Mouse (Mus musculus) kidney, postnatal 0 days (tissue): ENCODE data around the gene Psmd9. TPM values are rescaled to one million over a fixed set of nuclear protein-coding genes. Genes with fewer than 3 reads are reported as not detected.

Source experiments
- ATAC-seq: fragments of 200-750 bp; cut with Nextera tagmentation; replicated peaks from 2 replicates; pipeline ENCODE4 v1.8.0; 2017; ENCODE audit warnings: low read depth, moderate number of reproducible peaks, moderate TSS enrichment, moderate library complexity; ENCODE audit not compliant: low FRiP score
- DNase-seq: peaks from one replicate; pipeline ENCODE4 v3.0.0-alpha.2; 2016; ENCODE audit warnings: low spot score
- H3K27ac ChIP-seq: fragments of 300-500 bp; sonication (generic); 2 replicates; pipeline ENCODE4 v1.5.1; 2014; ENCODE audit warnings: mild to moderate bottlenecking
- H3K27me3 ChIP-seq: fragments of 300-500 bp; sonication (generic); 2 replicates; pipeline ENCODE4 v1.6.1; 2014; ENCODE audit warnings: low read length, mixed read lengths; ENCODE audit not compliant: insufficient read depth
- H3K36me3 ChIP-seq: fragments of 300-500 bp; sonication (generic); 2 replicates; pipeline ENCODE4 v1.6.1; 2014; ENCODE audit warnings: low read length, mixed read lengths; ENCODE audit not compliant: insufficient read depth
- H3K4me1 ChIP-seq: fragments of 300-500 bp; sonication (generic); replicated peaks from 2 replicates; pipeline ENCODE4 v1.6.1; 2014; ENCODE audit warnings: antibody characterized with exemption, low read length, mixed read lengths; ENCODE audit not compliant: insufficient read depth
- H3K4me2 ChIP-seq: fragments of 300-500 bp; sonication (generic); 2 replicates; pipeline ENCODE4 v1.6.1; 2014; ENCODE audit warnings: mild to moderate bottlenecking, low read length, moderate library complexity, mixed read lengths
- H3K4me3 ChIP-seq: fragments of 300-500 bp; sonication (generic); replicated peaks from 2 replicates; pipeline ENCODE4 v1.5.1; 2014; ENCODE audit warnings: low read depth, low read length
- H3K9ac ChIP-seq: fragments of 300-500 bp; sonication (generic); 2 replicates; pipeline ENCODE4 v1.6.1; 2014; ENCODE audit warnings: low read depth, low read length
- H3K9me3 ChIP-seq: fragments of 300-500 bp; sonication (generic); replicated peaks from 2 replicates; pipeline ENCODE4 v1.6.1; 2016; ENCODE audit warnings: low read length, inconsistent platforms, mixed read lengths
- CTCF ChIP-seq: IDR thresholded peaks from 2 replicates; pipeline ENCODE4 v1.5.1; 2016; ENCODE audit warnings: antibody characterized with exemption, low read depth, mild to moderate bottlenecking, moderate library complexity
- WGBS: fragments of 180-500 bp; shearing (Covaris S2); extraction: QIAGEN DNeasy Blood & Tissue Kit; methylation state at CpG from one replicate; pipeline ENCODE4 v1.1.7; 2014; 5-methylcytosine and 5-hydroxymethylcytosine counted together
- polyA plus RNA-seq: library from polyadenylated mRNA; unstranded; fragments of >200 nt; fragmentation: Nextera tagmentation; extraction: Ambion mirVana; gene quantifications from 2 replicates; pipeline ENCODE4 v1.2.1, GENCODE M21; 2015

The Psmd9 gene
- polyA plus RNA-seq, 1 experiment from 2014 or later = 77.4 TPM

DNA sequence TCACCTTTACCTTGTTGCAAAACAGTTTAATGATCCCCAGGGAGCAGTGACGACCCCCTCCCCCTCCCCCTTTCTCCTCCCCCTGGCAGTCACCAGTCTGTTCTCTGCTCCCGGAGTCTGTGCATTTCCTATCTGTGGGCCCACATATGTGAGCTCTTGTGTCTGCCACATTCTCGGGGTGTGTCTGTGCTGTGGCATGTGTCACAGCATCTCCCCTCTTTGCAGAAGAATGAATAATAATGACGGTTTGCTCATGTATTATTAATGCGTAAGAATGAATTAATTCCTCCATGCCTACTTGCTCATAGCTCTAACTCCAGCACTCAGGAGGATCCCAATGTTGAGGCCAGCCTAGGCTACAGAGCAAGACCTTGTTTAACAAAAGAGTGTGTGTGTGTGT is 103.7 kb downstream of the Psmd9 start:
- WGBS = 72% methylated on average over 5 of the region's 5 CpGs
- Histone ChIP-seq H3K9ac (no peak overlapping the region), H3K4me3 (no peak overlapping the region), H3K27ac (no peak overlapping the region), H3K4me2 (no peak overlapping the region), H3K27me3 (no peaks in the 10 kb centered on the region), H3K9me3 (no peaks in the 10 kb centered on the region), H3K4me1 (no peaks in the 10 kb centered on the region), H3K36me3 (no peaks in the 10 kb centered on the region)
- no peak for TF ChIP-seq CTCF
- no peak for ATAC-seq
- no peak for DNase-seq

DNA sequence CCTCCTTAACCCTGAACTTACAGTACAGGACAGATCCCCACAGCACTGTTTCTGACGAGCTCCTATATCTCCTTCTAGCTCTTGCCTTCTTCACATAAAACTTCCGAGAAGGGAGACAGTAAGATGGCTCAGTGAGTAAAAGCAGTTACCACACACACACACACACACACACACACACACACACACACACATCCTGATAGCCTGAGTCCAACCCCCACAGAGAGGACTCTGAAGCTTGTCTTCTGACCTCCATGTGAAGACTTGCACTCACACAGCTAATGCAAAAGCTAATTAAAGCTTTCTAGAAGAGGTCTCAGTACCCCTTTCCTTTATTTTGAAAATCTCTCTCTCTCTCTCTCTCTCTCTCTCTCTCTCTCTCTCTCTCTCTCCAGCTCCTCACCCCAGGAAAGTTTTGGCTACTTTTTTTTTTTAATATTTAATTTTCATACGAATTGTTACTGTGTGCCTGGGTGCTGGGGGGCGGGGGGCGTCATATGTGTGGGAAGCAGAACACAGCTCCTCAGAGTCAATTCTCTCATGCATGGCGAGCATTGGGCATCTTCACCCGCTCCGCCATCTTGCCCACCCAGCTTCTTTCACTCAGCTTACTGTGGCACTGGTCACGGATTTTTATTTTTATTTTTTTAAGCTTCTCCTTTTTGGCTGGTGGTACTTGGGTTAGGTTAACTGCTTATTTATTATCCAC is 107.6 kb downstream of the Psmd9 start:
- Histone ChIP-seq H3K36me3 (no peaks in the 10 kb centered on the region), H3K9me3 (no peaks in the 10 kb centered on the region), H3K9ac (no peak overlapping the region), H3K4me2 (no peak overlapping the region), H3K4me1 (no peaks in the 10 kb centered on the region), H3K27ac (no peak overlapping the region), H3K4me3 (no peak overlapping the region), H3K27me3 (no peaks in the 10 kb centered on the region)
- ATAC-seq (no peak), DNase-seq (no peak)
- no peak for TF ChIP-seq CTCF
- WGBS = 65% methylated on average over 9 of the region's 9 CpGs

DNA sequence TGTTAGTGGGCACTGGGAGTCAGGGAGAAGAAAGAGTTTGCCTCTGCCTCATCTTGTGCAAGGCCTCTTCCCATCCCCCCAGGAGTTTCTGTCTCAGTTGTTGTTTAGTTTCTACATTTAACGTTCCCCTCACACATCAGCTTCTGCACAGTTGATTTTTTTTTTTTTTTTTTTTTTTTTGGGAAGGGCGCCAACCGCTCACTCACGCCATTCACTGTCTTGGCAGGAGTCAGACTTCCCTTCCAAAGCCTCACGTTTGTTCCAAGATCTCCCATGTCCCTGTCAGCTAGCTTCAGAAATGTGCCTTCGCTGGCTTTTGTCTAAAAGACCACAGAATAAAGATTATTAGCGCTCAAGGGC is 108.1 kb downstream of the Psmd9 start:
- Histone ChIP-seq H3K4me1 (no peaks in the 10 kb centered on the region), H3K27ac (no peak overlapping the region), H3K9me3 (no peaks in the 10 kb centered on the region), H3K36me3 (no peaks in the 10 kb centered on the region), H3K9ac (no peak overlapping the region), H3K4me3 (no peak overlapping the region), H3K4me2 (no peak overlapping the region), H3K27me3 (no peaks in the 10 kb centered on the region)
- no peak for TF ChIP-seq CTCF
- 61% methylated on average over 7 of the region's 7 CpGs for WGBS
- DNase-seq (no peak), ATAC-seq (no peak)

DNA sequence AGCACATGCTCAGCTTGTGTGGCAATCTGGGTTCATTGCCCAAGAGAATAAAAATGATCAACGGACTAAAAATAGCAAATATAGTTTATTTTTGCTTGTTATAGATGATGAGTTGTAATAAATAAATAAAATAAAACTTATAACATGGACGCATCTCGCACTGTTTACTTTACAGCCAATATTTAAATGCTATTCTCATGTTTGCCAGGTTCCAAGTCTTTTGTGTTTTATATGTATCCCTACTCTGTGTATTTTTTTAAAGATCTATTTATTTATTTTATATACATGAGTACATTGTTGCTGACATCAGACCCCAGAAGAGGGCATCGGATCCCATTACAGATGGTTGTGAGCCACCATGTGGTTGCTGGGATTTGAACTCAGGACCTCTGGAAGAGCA is 108.5 kb downstream of the Psmd9 start:
- no peak for ATAC-seq
- no peak overlapping the region for H3K27ac ChIP-seq

DNA sequence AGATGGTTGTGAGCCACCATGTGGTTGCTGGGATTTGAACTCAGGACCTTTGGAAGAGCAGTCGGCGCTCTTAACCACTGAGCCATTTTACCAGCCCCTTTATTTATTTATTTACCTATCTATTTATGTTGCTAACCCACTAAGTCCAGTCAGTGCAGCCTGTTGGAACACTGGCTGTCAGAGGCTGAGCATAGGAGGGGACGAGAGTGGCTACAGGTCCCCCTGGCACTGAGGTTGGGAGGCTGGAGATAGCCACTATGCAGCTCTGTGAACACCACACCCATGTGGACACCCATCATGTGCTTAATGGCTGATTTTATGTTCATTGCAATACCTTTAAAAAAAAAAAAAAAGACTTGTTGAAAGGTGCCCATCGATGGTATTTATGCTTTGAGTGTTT is 110.0 kb downstream of the Psmd9 start:
- 94% methylated on average over 4 of the region's 4 CpGs for WGBS

More for the DNA sequence above, 108.5 kb downstream of the Psmd9 start:
- Histone ChIP-seq H3K27me3 (no peaks in the 10 kb centered on the region), H3K9me3 (no peaks in the 10 kb centered on the region), H3K4me1 (no peaks in the 10 kb centered on the region), H3K4me2 (no peak overlapping the region), H3K9ac (no peak overlapping the region), H3K36me3 (no peaks in the 10 kb centered on the region), H3K4me3 (no peak overlapping the region)
- no peak for TF ChIP-seq CTCF
- DNase-seq = no peak
- 84% methylated on average over 4 of the region's 4 CpGs for WGBS

DNA sequence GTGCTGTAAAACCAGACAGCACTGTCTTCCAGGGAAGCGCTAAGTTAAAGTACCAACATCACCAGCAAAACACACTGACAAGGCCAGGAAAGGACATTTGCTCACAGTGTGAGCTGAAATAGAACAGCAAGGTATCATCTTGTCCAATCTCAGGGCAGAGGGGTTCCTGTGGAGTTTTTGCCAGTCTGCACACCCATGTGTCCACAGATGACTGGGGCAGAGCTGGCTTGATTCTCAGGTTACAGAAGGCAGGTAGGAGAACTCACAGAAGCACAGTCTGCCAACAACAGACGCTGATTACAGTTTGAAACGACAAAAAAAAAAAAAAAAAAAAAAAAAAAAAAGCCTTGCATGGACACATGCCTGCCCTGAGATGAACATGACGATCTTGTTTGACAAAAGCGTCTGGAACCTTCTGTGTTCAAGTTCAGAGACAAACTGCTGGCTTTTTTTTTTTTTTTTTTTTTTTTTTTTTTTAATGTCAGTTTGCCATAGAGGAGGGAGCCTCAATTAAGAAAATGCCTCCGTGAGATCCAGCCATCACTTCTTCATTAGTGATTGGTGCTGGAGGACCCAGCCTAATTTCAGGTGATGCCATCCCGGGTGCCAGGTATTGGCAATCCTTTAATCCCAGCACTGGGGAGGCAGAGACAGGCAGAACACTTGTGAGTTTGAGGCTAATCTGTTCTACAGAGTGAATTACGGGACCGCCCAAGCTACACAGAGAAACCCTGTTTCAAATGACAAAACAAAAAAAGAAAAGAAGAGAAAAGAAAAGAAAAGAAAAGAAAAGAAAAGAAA is 112.3 kb downstream of the Psmd9 start:
- Histone ChIP-seq H3K36me3 (no peaks in the 10 kb centered on the region), H3K4me2 (no peak overlapping the region), H3K4me1 (no peaks in the 10 kb centered on the region), H3K9ac (no peak overlapping the region), H3K4me3 (no peak overlapping the region), H3K9me3 (no peaks in the 10 kb centered on the region), H3K27ac (no peak overlapping the region), H3K27me3 (no peaks in the 10 kb centered on the region)
- TF ChIP-seq CTCF = no peak
- DNase-seq (no peak), ATAC-seq (no peak)
- WGBS = 72% methylated on average over 9 of the region's 9 CpGs

More for the DNA sequence above, 110.0 kb downstream of the Psmd9 start:
- Histone ChIP-seq H3K27me3 (no peaks in the 10 kb centered on the region), H3K9ac (no peak overlapping the region), H3K27ac (no peak overlapping the region), H3K36me3 (no peaks in the 10 kb centered on the region), H3K4me2 (no peak overlapping the region), H3K4me1 (no peaks in the 10 kb centered on the region), H3K4me3 (no peak overlapping the region), H3K9me3 (no peaks in the 10 kb centered on the region)
- no peak for DNase-seq
- TF ChIP-seq CTCF = no peak
- ATAC-seq = no peak
